Mouse (Mus musculus): ENCODE data around the gene Eef1g.

DNA sequence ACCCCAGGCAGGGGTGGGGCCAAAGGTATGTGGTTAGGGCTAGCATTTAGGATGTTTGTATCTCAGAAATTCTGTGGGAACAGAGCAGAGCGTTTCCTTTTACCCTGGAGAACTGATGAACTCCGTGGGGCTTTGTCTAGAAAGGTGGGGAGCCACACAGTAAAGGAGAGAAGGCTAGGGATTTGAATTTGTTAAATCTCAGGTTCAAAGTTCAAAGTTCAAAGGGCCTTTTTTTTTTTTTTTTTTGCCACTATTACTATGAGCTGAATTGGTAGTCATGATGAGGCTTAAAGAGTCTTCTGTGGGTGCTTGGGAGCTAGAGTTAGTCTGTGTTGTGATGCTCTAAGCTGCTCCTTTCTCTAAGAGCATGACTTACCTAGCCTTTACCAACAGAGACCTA is 30.1 kb upstream of the Eef1g start:
- TF ChIP-seq CTCF (IDR thresholded peaks at IDR 0.05) (no peak), EP300 (IDR thresholded peaks at IDR 0.05) (no peak)

Data from lung, postnatal 0 days (tissue).